Mouse (Mus musculus) erythroblast, adult 5-6 weeks (primary cell): ENCODE data around the gene Tas2r103. TPM values are rescaled to one million over a fixed set of nuclear protein-coding genes. Genes with fewer than 3 reads are reported as not detected.

Source experiments
- ATAC-seq: replicated peaks from 2 replicates; pipeline ENCODE4 v1.8.0; 2016; ENCODE audit warnings: moderate number of reproducible peaks, mild to moderate bottlenecking, moderate TSS enrichment, inconsistent platforms; ENCODE audit not compliant: poor library complexity, low FRiP score, severe bottlenecking
- total RNA-seq, 2 experiments: library from RNA; stranded (forward) in 1 of 2; stranded (reverse) in 1 of 2; fragments of 150-400 nt in 1 of 2; fragments of 200-764, 138-1000 nt in 1 of 2; gene quantifications; 2 replicates each; pipeline versions ENCODE4 v1.2.3 to v1.2.4; 2015 to 2017; ENCODE audit warnings: low replicate concordance in 2 of 2

The Tas2r103 gene
- total RNA-seq (2015; ENCODE audit: low replicate concordance): not detected in 2 replicates
- total RNA-seq (2017; ENCODE audit: low replicate concordance): not detected in 2 replicates

GRCm38 (mm10) chr6:133037001-133037400 is at the start of gene Tas2r103:
Tas2r103 (minus strand) TSS chr6:133037101.
- ATAC-seq: no peak

- no peak for ATAC-seq
Observed at GRCm38 (mm10) chr6:133055716-133056115, 18.8 kb upstream of the Tas2r103 start, which contains the start of gene Tas2r140. Tas2r140 (minus strand) TSS chr6:133055816.

Other genes starting within 250 kb of the Tas2r103 start
- gene Tas2r117, start 234.3 kb downstream of the Tas2r103 start, total RNA-seq (2015; ENCODE audit: low replicate concordance): not detected in 2 replicates
- gene Tas2r117, start 234.3 kb downstream of the Tas2r103 start, total RNA-seq (2017; ENCODE audit: low replicate concordance): not detected in 2 replicates
- gene Tas2r123, start 190.0 kb downstream of the Tas2r103 start, total RNA-seq (2015; ENCODE audit: low replicate concordance): not detected in 2 replicates
- not detected in 2 replicates for gene Tas2r123, start 190.0 kb downstream of the Tas2r103 start, total RNA-seq (2017; ENCODE audit: low replicate concordance)
- not detected in 2 replicates for gene Tas2r116, start 181.7 kb downstream of the Tas2r103 start, total RNA-seq (2015; ENCODE audit: low replicate concordance)
- gene Tas2r116, start 181.7 kb downstream of the Tas2r103 start, total RNA-seq (2017; ENCODE audit: low replicate concordance): not detected in 2 replicates
- gene Tas2r110, start 169.1 kb downstream of the Tas2r103 start, total RNA-seq (2015; ENCODE audit: low replicate concordance): not detected in 2 replicates
- not detected in 2 replicates for gene Tas2r110, start 169.1 kb downstream of the Tas2r103 start, total RNA-seq (2017; ENCODE audit: low replicate concordance)
- not detected in 2 replicates for gene Tas2r113, start 144.1 kb downstream of the Tas2r103 start, total RNA-seq (2015; ENCODE audit: low replicate concordance)
- not detected in 2 replicates for gene Tas2r113, start 144.1 kb downstream of the Tas2r103 start, total RNA-seq (2017; ENCODE audit: low replicate concordance)
- not detected in 2 replicates for gene Tas2r125, start 127.5 kb downstream of the Tas2r103 start, total RNA-seq (2015; ENCODE audit: low replicate concordance)
- not detected in 2 replicates for gene Tas2r125, start 127.5 kb downstream of the Tas2r103 start, total RNA-seq (2017; ENCODE audit: low replicate concordance)
- not detected in 2 replicates for gene Tas2r129, start 86.0 kb downstream of the Tas2r103 start, total RNA-seq (2015; ENCODE audit: low replicate concordance)
- not detected in 2 replicates for gene Tas2r129, start 86.0 kb downstream of the Tas2r103 start, total RNA-seq (2017; ENCODE audit: low replicate concordance)
- gene Tas2r131, start 79.2 kb downstream of the Tas2r103 start, total RNA-seq (2015; ENCODE audit: low replicate concordance): not detected in 2 replicates
- gene Tas2r131, start 79.2 kb downstream of the Tas2r103 start, total RNA-seq (2017; ENCODE audit: low replicate concordance): not detected in 2 replicates
- not detected in 2 replicates for gene Tas2r109, start 56.1 kb downstream of the Tas2r103 start, total RNA-seq (2015; ENCODE audit: low replicate concordance)
- not detected in 2 replicates for gene Tas2r109, start 56.1 kb downstream of the Tas2r103 start, total RNA-seq (2017; ENCODE audit: low replicate concordance)
- not detected in 2 replicates for gene Tas2r140, start 18.7 kb upstream of the Tas2r103 start, total RNA-seq (2015; ENCODE audit: low replicate concordance)
- not detected in 2 replicates for gene Tas2r140, start 18.7 kb upstream of the Tas2r103 start, total RNA-seq (2017; ENCODE audit: low replicate concordance)
- 5.0 and 13.3 TPM in 2 replicates for gene Smim10l1, start 67.8 kb upstream of the Tas2r103 start, total RNA-seq (2015; ENCODE audit: low replicate concordance)
- 10.9 and 18.4 TPM in 2 replicates for gene Smim10l1, start 67.8 kb upstream of the Tas2r103 start, total RNA-seq (2017; ENCODE audit: low replicate concordance)